Mouse (Mus musculus) heart, embryonic 16.5 days (tissue): ENCODE results near the gene Trim72. TPM values are rescaled to one million over a fixed set of nuclear protein-coding genes. Genes with fewer than 3 reads are reported as not detected.

Experiments used
- ATAC-seq: fragments of 200-750 bp; cut with Nextera tagmentation; replicated peaks from 2 replicates; pipeline ENCODE4 v1.8.0; 2017; ENCODE audit warnings: moderate number of reproducible peaks; ENCODE audit not compliant: insufficient read depth, low FRiP score; ENCODE audit errors: extremely low read depth
- H3K27ac ChIP-seq: fragments of 300-500 bp; sonication (generic); 2 replicates; pipeline ENCODE4 v1.5.1; 2014; ENCODE audit warnings: mild to moderate bottlenecking, low read length, control low read depth, moderate library complexity
- H3K27me3 ChIP-seq: fragments of 300-500 bp; sonication (generic); 2 replicates; pipeline ENCODE4 v1.6.1; 2014; ENCODE audit warnings: low read length, mixed read lengths; ENCODE audit not compliant: control insufficient read depth, insufficient read depth
- H3K36me3 ChIP-seq: fragments of 300-500 bp; sonication (generic); 2 replicates; pipeline ENCODE4 v1.6.1; 2014; ENCODE audit not compliant: control insufficient read depth, insufficient read depth
- H3K4me1 ChIP-seq: fragments of 300-500 bp; sonication (generic); 2 replicates; pipeline ENCODE4 v1.6.1; 2014; ENCODE audit warnings: low read length, mixed read lengths; ENCODE audit not compliant: control insufficient read depth, insufficient read depth
- H3K4me2 ChIP-seq: fragments of 300-500 bp; sonication (generic); 2 replicates; pipeline ENCODE4 v1.6.1; 2014; ENCODE audit warnings: low read depth, mild to moderate bottlenecking, control low read depth, low read length
- H3K4me3 ChIP-seq: fragments of 300-500 bp; sonication (generic); 2 replicates; pipeline ENCODE4 v1.5.1; 2014; ENCODE audit warnings: mild to moderate bottlenecking, control low read depth, low read length
- H3K9ac ChIP-seq: fragments of 300-500 bp; sonication (generic); 2 replicates; pipeline ENCODE4 v1.6.1; 2014; ENCODE audit warnings: low read length, control low read depth
- H3K9me3 ChIP-seq: fragments of 300-500 bp; sonication (generic); replicated peaks from 2 replicates; pipeline ENCODE4 v1.6.1; 2016; ENCODE audit warnings: low read length; ENCODE audit not compliant: control insufficient read depth
- WGBS: fragments of 180-500 bp; shearing (Covaris S2); extraction: QIAGEN DNeasy Blood & Tissue Kit; methylation state at CpG from one replicate; pipeline ENCODE4 v1.1.7; 2014; 5-methylcytosine and 5-hydroxymethylcytosine counted together
- polyA plus RNA-seq: library from polyadenylated mRNA; unstranded; fragments of >200 nt; fragmentation: Nextera tagmentation; extraction: Ambion mirVana; gene quantifications from 2 replicates; pipeline ENCODE4 v1.2.1, GENCODE M21; 2015

The Trim72 gene
- polyA plus RNA-seq, 1 experiment from 2014 or later = 0.84 TPM

GRCm38 (mm10) chr7:128022974-128023373 lies 19.2 kb downstream of the Trim72 start:
- peaks cover 3% of the 10 kb centered on the region; the same call in 1 of the 2 replicates for H3K9me3 ChIP-seq
- no peaks in the 10 kb centered on the region for H3K4me1 ChIP-seq
- H3K4me3 ChIP-seq = no peak overlapping the region
- H3K27me3 ChIP-seq = no peaks in the 10 kb centered on the region
- no peak overlapping the region for H3K9ac ChIP-seq
- no peak overlapping the region for H3K27ac ChIP-seq
- no peaks in the 10 kb centered on the region for H3K36me3 ChIP-seq
- no peak for ATAC-seq
- H3K4me2 ChIP-seq = no peak overlapping the region
- WGBS = 64% methylated on average over 8 of the region's 8 CpGs

- no peaks in the 10 kb centered on the region for H3K4me1 ChIP-seq
- ATAC-seq = no peak
- H3K27me3 ChIP-seq = no peaks in the 10 kb centered on the region
- WGBS = 62% methylated on average over 4 of the region's 4 CpGs
- H3K9ac ChIP-seq = no peak overlapping the region
- H3K27ac ChIP-seq = no peak overlapping the region
- H3K36me3 ChIP-seq = no peaks in the 10 kb centered on the region
- H3K4me2 ChIP-seq = no peak overlapping the region
- no peak overlapping the region for H3K4me3 ChIP-seq
- peaks cover 3% of the 10 kb centered on the region; the same call in 1 of the 2 replicates for H3K9me3 ChIP-seq
Observed at GRCm38 (mm10) chr7:128023565-128023964, 19.8 kb downstream of the Trim72 start.

- H3K27me3 ChIP-seq = no peaks in the 10 kb centered on the region
- 79% methylated on average over 9 of the region's 9 CpGs for WGBS
- no peak overlapping the region for H3K4me3 ChIP-seq
- H3K4me1 ChIP-seq = no peaks in the 10 kb centered on the region
- H3K27ac ChIP-seq = no peak overlapping the region
- H3K36me3 ChIP-seq = no peaks in the 10 kb centered on the region
- ATAC-seq = no peak
- no peak overlapping the region for H3K9ac ChIP-seq
- no peak overlapping the region for H3K4me2 ChIP-seq
- peaks cover 3% of the 10 kb centered on the region; the same call in 1 of the 2 replicates for H3K9me3 ChIP-seq
Observed at GRCm38 (mm10) chr7:128024364-128024763, 20.6 kb downstream of the Trim72 start.

- no peak overlapping the region for H3K4me2 ChIP-seq
- H3K4me3 ChIP-seq = no peak overlapping the region
- H3K27ac ChIP-seq = no peak overlapping the region
- no peak overlapping the region for H3K9ac ChIP-seq
- no peaks in the 10 kb centered on the region for H3K36me3 ChIP-seq
- no peaks in the 10 kb centered on the region for H3K27me3 ChIP-seq
- no peaks in the 10 kb centered on the region for H3K4me1 ChIP-seq
- peaks cover 3% of the 10 kb centered on the region; the same call in 1 of the 2 replicates for H3K9me3 ChIP-seq
- WGBS = 70% methylated on average over 4 of the region's 4 CpGs
- ATAC-seq = no peak
Observed at GRCm38 (mm10) chr7:128024932-128025331, 21.2 kb downstream of the Trim72 start.

GRCm38 (mm10) chr7:128025381-128025780 lies 21.6 kb downstream of the Trim72 start:
- no peak overlapping the region for H3K4me2 ChIP-seq
- no peak overlapping the region for H3K9ac ChIP-seq
- no peaks in the 10 kb centered on the region for H3K36me3 ChIP-seq
- WGBS = 69% methylated on average over 4 of the region's 4 CpGs
- peaks cover 3% of the 10 kb centered on the region; the same call in 1 of the 2 replicates for H3K9me3 ChIP-seq
- H3K27ac ChIP-seq = no peak overlapping the region
- no peak overlapping the region for H3K4me3 ChIP-seq
- H3K4me1 ChIP-seq = no peaks in the 10 kb centered on the region
- no peaks in the 10 kb centered on the region for H3K27me3 ChIP-seq
- no peak for ATAC-seq

- ATAC-seq = no peak
- Histone ChIP-seq H3K9ac (no peak overlapping the region), H3K4me3 (no peak overlapping the region), H3K36me3 (no peaks in the 10 kb centered on the region), H3K9me3 (no peaks in the 10 kb centered on the region), H3K4me2 (no peak overlapping the region), H3K27me3 (no peaks in the 10 kb centered on the region), H3K27ac (no peak overlapping the region), H3K4me1 (no peaks in the 10 kb centered on the region)
- 48% methylated on average over 9 of the region's 9 CpGs for WGBS
Observed at GRCm38 (mm10) chr7:128031403-128031976, 27.7 kb downstream of the Trim72 start.

- no peak overlapping the region for H3K4me3 ChIP-seq
- H3K9me3 ChIP-seq = no peaks in the 10 kb centered on the region
- no peaks in the 10 kb centered on the region for H3K4me1 ChIP-seq
- H3K36me3 ChIP-seq = no peaks in the 10 kb centered on the region
- H3K4me2 ChIP-seq = no peak overlapping the region
- H3K27ac ChIP-seq = no peak overlapping the region
- no peak overlapping the region for H3K9ac ChIP-seq
- ATAC-seq = no peak
- 68% methylated on average over 5 of the region's 5 CpGs for WGBS
- no peaks in the 10 kb centered on the region for H3K27me3 ChIP-seq
Observed at GRCm38 (mm10) chr7:128032290-128032988, 28.7 kb downstream of the Trim72 start.

- WGBS = 89% methylated on average over 3 of the region's 3 CpGs
- Histone ChIP-seq H3K4me2 (no peak overlapping the region), H3K9me3 (no peaks in the 10 kb centered on the region), H3K9ac (no peak overlapping the region), H3K4me1 (no peaks in the 10 kb centered on the region), H3K36me3 (no peaks in the 10 kb centered on the region), H3K27me3 (no peaks in the 10 kb centered on the region), H3K27ac (no peak overlapping the region), H3K4me3 (no peak overlapping the region)
- ATAC-seq = no peak
Observed at GRCm38 (mm10) chr7:128032989-128033293, 29.2 kb downstream of the Trim72 start.

- Histone ChIP-seq H3K27me3 (no peaks in the 10 kb centered on the region), H3K4me1 (no peaks in the 10 kb centered on the region), H3K27ac (no peak overlapping the region), H3K9me3 (no peaks in the 10 kb centered on the region), H3K4me2 (no peak overlapping the region), H3K9ac (no peak overlapping the region), H3K36me3 (no peaks in the 10 kb centered on the region), H3K4me3 (no peak overlapping the region)
- no peak for ATAC-seq
- WGBS = 91% methylated on average over 4 of the region's 4 CpGs
Observed at GRCm38 (mm10) chr7:128033616-128034015, 29.9 kb downstream of the Trim72 start.
